Mouse (Mus musculus): Measurements from ENCODE around the gene Cdip1.

DNA sequence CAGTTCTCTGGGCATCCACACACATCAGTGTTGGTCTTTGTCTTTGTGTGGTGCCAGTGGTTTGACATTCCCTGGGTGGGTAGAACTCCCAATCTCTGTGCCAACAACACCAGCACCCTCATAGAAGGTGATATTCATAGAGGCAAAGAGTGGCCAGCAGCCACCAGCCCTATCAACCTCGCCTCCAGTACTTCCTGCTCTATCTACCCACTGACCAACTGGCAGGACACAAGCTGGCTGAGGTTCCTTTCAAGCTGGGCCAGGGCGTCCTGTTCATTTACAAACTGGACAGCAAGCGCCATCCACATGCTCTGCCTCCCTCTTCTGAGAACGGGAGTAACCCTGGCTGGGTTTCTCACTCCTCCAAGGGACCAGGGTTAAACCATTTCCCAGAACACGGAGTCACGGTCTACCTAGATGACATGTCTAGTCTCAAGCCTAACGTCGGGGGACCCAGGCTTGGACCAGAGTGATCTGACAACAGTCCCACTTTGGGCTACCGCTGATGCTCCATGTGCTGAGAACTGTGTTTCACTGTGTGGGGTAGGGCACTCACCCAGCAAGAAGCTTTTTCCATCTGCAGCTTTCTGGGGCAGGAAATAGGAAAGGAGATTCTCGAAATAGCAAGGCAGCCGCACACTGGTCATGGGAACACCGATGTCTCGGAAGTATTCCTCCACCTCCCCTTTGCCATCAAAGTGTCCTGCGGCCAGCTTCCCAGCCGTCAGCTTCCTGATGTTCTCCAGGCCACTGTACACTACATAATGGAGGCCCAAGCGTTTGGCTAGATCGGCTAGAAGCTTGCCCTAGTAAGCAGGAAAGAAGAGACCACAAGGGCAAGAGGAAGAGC, 76.0 kb downstream of the Cdip1 start:
- TF ChIP-seq CTCF (IDR thresholded peaks at IDR 0.05; ENCODE audit: borderline replicate concordance, insufficient read depth, low read depth, low read length) (no peak), POLR2A (IDR thresholded peaks at IDR 0.05; ENCODE audit: borderline replicate concordance, insufficient read depth, low read length) (no peak)
